Mouse (Mus musculus) layer of hippocampus, adult 11-12 months (tissue): ENCODE data around the gene Fgf18.

Source experiments
- DNase-seq: peaks from one replicate; pipeline ENCODE4 v3.0.0; 2022; ENCODE audit warnings: low spot score

Fgf18 gene

DNA sequence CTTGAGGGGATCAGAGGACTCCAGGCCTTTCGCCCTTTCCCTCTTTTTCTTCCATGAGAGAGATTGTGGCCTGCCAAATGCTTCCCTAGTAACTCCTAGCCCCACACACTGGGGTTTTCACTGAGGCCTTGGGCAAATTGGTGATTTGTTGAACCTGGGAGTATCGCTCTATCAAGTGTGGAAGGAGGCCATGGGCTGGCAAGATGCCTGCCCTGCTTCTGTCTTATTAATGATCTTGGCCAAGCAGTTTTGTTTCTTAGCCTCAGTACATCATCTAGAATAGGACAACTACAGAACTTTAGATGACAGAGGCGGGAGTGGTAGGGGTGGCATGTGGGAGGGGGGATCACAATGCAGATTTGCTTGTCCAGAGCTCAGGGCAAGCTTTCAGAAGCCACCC is 31.4 kb downstream of the Fgf18 start:
- no peak for DNase-seq

DNA sequence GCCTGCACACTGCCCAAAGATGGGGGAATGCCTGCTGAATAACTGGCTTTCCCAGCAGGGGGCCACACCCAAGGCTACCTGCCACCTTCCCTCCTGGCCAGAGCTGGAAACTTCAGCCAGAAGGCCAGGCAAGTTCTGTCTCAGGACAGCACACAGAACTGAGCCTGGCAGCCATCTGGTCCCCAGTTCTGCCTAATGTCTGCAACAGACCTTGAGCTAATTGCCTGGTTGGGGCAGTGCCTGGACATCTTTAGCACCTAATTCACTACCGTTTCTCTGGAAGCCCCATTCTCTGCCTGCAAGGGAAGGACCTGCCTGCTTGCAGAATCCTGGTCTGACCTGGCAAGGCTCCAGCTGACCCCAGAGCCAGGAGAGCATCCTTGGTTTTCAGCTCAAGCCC is 34.8 kb downstream of the Fgf18 start:
- no peak for DNase-seq

DNA sequence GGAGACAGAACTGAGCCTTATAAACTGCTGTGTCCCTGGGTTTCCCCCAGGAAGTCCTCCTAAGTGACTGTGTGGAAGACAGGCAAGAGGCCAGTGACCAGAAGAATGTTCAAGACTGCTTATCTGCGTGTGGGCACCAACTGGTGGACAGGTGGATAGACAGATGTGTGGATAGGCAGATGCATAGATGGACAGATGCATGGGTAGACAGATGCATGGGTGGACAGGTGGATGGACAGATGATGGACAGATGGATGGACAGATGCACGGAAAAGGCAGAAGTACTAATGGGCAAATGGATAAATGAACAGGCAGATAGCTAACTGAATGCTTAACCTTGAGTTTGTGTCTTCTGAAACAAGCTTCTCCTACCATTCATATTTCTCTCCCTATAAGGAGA is 37.1 kb downstream of the Fgf18 start:
- DNase-seq: no peak

GRCm38 (mm10) chr11:33107540-33107939 is 39.7 kb downstream of the Fgf18 start:
- DNase-seq: no peak

GRCm38 (mm10) chr11:33104911-33105316 is 42.3 kb downstream of the Fgf18 start:
- DNase-seq: no peak

DNA sequence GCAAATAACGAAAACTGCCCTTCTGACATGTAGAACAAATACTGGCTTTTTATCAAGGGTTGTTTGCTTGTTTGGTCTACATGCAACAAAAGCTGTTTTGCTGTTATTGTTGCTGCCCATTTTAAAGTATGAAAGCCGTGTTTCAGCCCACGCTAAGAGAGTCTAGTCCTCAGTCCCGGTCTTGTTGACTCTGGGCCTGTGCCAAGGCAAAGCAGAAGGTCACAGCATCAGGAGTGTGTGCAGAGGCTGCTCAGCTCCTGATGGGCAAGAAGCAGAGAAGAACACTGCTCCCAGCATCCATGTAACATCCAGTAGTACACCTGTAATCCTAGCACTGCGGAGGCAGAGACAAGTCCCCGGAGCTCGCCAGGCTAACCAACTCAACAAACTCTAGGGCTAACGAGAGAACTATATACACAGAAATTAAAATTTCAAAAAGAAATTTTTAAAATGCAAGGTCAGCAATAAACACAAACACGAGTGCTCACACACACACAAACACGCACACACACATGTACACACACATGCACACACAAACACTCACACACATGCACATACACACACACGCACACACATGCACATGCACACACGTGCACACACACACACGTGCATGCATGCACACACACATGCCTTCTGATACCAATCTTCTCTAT is 43.8 kb downstream of the Fgf18 start:
- DNase-seq: no peak

GRCm38 (mm10) chr11:33100027-33100507 is 47.1 kb downstream of the Fgf18 start:
- DNase-seq: no peak

- DNase-seq: no peak
Observed at GRCm38 (mm10) chr11:33099425-33099824, 47.8 kb downstream of the Fgf18 start.

- no peak for DNase-seq
Observed at GRCm38 (mm10) chr11:33098446-33098845, 48.8 kb downstream of the Fgf18 start.

- DNase-seq: peak; percentile 45
Observed at GRCm38 (mm10) chr11:33097855-33098254, 49.3 kb downstream of the Fgf18 start.

- DNase-seq: no peak
Observed at GRCm38 (mm10) chr11:33089856-33090255, 57.3 kb downstream of the Fgf18 start.

DNA sequence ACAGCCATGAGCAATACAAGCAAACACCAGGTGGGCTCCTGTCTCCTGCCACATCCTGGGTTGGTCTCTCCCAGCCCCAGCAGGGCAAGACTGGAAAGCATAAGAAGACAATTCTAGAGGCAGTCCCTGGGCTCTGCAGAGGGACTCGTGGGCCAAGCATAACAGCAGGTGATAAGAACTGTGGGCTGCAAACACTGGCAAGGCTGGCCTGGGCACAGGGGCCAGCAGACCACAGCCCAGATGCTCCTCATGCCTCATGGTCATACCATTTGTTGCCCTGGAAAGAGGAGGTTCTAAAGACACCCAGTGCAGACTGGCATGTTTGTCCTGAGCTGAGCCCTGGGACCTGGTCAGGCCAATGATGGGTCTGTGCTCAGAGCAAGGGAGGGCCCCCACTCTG is 59.0 kb downstream of the Fgf18 start:
- no peak for DNase-seq

- no peak for DNase-seq
Observed at GRCm38 (mm10) chr11:33086046-33086445, 61.2 kb downstream of the Fgf18 start.

GRCm38 (mm10) chr11:33085514-33085913 is 61.7 kb downstream of the Fgf18 start:
- DNase-seq: no peak

- DNase-seq: no peak
Observed at GRCm38 (mm10) chr11:33085054-33085453, 62.1 kb downstream of the Fgf18 start.

DNA sequence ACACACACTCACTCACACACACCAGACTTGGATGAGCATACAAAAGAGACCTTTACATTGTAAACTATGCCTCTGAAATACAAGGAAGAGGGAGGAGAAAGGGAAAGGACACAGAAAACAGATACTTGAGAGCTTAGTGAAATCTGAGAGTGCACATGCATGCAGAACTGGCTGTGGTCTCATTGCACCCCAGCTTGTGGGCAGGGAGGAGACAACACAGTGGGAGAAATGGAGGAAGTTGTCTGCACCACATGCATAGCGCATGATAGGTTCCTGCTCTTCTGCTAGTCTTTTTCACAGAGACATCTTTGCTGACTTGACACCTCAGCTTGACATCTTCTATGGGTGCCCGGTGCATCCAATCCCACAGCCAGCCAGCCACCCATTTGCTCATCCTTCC is 63.2 kb downstream of the Fgf18 start:
- no peak for DNase-seq

- DNase-seq: no peak
Observed at GRCm38 (mm10) chr11:33081175-33081574, 66.0 kb downstream of the Fgf18 start.

DNA sequence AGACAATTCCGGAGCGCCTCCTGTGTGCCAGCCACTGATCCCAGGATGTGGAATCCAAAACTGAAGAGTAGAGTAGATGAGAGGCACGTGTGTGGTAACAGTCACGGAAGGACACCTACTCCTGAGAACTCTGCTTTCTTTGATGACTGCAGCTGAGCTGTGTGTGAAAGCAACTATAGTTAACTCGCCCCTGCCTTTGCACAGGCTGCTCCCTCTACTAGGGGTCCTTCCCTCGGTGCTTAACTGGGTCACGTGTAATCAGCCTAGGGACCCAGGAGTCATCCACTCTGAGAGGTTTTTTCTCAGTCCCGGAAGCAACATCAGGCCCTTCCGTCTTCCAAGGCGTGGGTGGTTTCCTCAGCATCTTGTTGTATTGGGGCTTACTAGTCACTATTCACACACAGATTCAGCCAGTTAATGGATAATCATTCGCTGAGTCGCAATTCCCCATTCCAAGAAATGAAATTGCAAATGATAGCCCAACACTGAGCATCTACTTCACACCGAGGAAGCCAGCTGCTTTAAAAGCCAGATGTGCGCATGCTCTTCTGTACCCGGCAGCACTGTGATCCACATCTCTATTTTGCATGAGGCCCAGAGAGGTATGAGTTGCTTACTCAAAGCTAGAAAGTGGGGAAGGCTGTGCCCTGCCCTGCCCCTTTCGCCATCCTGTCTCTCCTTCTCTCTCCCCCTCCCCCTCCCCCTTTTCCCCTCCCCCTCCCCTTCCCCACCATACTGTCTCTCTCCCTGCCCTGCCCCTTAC is 67.0 kb downstream of the Fgf18 start:
- no peak for DNase-seq

DNA sequence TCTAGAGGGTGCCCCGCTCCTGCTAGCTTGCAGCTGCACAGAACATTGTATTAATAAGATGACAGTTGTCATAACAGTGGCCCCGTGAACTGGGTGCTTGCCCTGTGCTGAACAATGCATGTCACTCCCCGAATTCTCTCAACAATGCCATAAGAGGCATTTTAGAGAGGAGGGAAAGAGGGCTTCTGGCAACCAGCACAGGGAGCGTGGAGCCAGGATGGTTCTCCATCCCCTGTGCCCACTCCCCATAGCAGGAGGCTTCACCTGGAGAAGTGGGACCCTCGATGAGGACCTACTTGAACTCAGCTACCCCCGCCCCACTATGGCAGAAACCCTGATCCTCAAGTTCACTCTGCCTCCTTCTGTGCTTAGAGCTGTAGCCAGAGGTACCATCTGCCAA is 67.8 kb downstream of the Fgf18 start:
- no peak for DNase-seq

DNA sequence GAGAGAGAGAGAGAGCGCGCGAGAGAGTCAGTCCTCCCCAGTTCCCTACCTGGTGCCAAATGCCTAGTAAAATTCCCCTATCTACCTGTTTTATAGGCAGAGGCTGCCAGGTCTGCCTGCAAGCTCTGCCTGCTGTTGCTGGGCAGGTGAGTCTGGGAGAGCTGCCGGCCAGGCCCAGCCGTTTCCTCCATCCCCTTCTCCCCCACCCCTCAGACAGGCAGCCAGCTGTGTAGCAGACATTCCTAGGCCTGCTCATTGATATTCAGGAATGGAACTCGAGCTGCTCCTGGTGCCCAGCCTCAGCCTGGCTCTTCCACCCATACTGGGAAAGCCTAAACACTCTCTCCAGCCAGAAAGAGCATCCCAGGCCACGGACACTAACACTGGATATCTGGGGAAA is 69.2 kb downstream of the Fgf18 start:
- no peak for DNase-seq

DNA sequence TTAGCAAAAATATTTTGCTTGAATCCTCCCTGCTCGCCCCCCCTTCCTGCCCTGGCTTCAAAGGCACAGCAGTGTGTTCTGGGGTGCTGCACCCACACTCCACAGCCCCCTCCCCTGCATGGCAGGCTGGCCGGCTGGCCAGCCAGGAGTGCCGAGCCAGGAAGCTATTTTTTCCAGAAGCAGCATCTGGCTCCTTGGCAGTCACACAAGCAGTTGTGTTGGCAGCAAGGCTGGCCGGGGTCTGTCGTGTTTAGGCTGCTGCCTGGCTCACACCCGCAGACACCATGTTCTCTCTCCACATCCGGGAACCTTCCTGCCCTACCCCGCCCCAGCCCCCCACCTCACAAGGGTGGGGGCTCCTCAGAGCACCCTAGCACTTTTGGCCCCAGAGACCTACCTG is 71.9 kb downstream of the Fgf18 start:
- peak; percentile 31 for DNase-seq

GRCm38 (mm10) chr11:33074541-33074940 is 72.7 kb downstream of the Fgf18 start:
- DNase-seq: no peak

DNA sequence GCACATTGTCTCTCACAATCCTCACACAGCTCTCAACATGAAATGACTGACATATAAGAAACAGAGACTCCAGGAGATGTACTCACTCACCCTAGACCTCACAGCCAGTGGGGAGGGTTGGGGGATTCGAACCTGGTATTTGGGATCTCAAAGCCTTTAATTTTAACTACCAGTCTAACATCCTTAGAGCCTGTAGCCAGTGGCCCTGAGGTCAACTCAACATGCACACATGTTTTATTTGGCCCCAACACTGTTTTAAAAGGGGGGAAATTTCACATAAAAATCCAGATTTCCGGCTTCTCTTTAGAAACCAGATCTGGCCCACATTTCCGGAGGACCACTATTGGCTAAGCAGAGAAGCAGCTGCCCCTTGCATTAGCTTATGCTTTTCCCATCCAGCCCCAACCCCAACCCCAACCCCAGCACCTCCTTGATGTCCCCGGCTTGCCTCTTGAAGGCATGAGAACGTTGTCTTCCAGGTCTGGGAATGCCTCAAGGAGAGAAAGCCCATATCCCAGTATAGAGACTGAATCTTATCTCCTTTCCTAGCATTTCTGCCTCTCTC is 75.8 kb downstream of the Fgf18 start:
- DNase-seq: no peak
